Mouse (Mus musculus): ENCODE measurements at regions not wholly inside any gene's neighbourhood (a gene's known extent, or its start where the extent isn't known, plus 50 kb on each side); places are given as distances from the start of the nearest gene placed in this dataset.
A peak's percentile ranks its signal among the peaks of the same experiment; 100 is the strongest.

- peak; percentile 3 to 14 for DNase-seq (ENCODE audit: extremely low spot score in 1 of 2, low spot score in 1 of 2)
Measured at GRCm38 (mm10) chr4:79052723-79053122, 841.0 kb upstream of the Ptprd start.

Data from layer of hippocampus, postnatal 25 days (tissue).